Mouse (Mus musculus): Measurements from ENCODE around the gene Iqsec3.

Gene Iqsec3

DNA sequence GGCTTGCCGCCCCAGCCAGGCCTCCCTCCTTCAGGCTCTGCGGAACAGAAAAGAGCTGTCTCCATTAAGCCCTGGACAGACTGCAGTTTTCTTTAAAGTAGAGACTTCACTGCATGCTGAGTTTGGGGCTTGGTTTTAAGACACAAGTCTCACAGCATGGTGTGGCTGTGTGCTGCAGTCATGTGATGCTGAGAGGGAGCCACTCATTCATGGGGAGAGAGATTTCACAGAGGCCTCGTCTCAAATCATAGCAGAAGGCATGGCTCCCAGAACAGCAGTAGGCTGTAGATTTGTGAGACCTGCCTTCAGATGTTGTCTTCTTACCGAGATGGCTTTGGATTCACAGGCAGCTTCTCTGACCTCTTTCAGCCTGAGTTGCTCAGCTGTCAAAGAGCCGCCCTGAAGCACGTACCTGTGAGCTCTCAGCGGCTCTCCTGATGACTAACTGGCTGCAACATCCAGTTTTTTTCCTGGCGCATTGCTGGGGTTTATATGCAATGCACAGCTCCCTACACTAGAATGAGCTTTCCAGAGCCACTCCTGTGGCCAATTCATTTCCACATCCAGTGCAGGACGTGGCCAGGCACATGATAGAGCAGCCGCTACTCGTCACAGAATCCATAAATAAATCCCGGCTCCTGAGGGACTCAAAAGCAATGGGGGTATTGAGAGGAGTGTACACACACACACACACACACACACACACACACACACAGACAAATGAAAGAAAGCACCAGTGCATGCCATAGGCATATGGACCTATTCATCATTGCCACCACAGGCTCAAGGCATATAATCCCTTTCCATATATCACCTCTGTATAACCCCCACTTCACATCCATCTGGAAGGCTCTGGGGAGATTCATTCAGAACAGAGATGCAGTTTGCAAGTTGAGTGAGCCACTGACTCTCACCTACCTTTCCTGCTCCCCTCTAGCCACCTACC, 18.7 kb downstream of the Iqsec3 start:
- no peak for DNase-seq (ENCODE audit: extremely low spot score)

DNA sequence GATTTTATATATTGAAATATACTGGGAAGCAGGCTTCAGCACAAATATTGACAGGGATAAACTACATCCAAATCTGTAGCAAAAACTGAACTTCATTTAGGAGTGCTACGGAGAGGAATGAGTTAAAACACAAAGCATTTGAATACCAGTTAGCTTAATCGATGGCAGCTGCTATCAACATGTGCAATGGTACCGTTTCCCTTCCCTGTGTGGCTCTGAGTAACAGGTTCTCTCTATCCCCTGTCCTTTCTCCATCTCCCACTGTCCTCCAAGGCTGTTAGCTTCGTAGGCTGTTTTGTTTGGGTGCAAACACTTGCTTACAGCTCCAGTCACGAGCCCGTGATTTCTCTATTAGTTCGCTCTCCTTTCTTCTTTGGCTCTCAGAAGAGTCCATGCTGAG, 19.7 kb downstream of the Iqsec3 start:
- DNase-seq (ENCODE audit: extremely low spot score): no peak

DNA sequence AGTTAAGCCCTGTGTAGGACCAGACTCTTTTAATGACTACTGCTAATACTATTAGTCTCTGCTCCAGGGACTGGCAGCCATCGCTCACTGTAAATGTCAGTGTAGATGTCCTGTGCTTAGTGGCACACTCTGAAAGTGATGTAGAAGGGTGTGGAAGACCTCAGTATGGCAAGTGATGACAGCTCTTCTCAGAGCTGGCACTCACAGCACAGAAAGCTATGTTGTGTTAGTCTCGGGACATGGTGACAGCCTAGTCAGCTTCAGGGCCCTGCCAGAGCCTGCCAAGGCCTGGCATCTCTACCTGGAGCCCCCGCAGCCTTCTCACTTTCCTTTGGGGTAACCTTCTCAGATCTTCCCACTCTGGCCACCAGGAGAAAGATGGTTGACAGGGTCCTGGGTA, 21.8 kb downstream of the Iqsec3 start:
- DNase-seq (ENCODE audit: extremely low spot score): no peak

DNA sequence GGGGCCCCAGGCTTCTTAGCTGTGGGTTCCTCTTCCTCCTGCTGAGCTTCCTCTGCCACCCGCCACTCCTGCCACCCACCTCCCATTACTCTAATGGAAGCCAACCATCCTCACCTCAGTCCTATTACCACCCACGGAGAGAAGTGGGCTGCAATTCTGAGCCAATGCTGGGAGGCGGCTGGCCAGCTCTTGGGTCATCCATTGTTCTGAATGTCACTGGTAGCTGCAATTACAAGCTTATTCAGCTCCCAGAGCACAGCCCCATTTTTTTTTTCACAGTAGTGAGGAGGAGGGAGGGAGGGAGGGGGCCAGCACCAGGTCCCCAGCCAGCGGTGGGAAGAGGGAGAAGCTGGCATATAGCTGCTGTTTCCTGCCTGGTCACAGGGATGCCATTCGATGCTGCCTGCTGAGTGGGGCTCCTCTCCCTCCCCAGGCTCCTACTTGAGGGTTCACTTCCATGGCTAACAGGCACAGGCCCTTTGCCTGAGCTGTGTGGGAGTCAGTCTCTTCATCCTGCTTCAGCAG, 32.7 kb downstream of the Iqsec3 start:
- DNase-seq (ENCODE audit: extremely low spot score): no peak

DNA sequence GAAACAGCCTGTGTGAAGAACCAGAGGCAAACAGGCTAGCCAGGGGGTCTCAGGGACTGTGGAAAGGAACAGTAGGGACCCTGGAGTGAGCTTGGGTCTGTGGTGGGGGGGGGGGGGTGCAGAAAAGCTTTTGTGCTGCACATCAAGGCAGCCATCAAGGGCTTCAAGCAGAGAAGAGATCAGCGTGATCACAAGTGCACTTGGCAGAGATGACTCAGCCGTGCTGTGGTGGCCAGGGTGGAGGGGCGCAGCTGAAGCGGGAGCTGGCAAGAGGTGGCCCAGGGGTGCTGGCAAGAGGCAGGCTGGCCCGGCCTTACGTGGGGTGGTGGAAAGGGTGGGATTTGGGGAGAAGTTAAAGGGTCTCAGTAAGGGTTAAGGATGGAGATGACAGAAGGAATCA, 48.6 kb downstream of the Iqsec3 start:
- no peak for DNase-seq (ENCODE audit: extremely low spot score)

DNA sequence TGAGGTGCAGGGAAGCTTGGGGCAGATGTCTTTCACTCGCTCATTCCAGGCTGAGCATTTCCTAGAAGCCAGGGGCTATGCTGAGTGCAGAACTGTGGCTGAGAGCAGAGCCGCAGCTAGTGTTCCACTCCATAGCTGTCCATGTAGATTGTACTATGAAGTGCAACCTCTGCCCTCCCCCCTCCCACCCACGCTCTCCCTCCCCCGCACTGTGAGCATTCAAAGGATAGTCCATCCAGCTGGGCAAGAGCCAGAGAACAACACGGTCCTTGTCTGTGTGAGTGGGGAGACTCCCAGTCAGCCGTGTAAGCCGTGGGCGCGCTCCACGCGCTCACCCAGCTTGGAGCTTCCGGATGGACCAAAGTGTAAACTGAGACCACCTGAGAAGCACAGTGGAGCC, 49.1 kb downstream of the Iqsec3 start:
- no peak for DNase-seq (ENCODE audit: extremely low spot score)

DNA sequence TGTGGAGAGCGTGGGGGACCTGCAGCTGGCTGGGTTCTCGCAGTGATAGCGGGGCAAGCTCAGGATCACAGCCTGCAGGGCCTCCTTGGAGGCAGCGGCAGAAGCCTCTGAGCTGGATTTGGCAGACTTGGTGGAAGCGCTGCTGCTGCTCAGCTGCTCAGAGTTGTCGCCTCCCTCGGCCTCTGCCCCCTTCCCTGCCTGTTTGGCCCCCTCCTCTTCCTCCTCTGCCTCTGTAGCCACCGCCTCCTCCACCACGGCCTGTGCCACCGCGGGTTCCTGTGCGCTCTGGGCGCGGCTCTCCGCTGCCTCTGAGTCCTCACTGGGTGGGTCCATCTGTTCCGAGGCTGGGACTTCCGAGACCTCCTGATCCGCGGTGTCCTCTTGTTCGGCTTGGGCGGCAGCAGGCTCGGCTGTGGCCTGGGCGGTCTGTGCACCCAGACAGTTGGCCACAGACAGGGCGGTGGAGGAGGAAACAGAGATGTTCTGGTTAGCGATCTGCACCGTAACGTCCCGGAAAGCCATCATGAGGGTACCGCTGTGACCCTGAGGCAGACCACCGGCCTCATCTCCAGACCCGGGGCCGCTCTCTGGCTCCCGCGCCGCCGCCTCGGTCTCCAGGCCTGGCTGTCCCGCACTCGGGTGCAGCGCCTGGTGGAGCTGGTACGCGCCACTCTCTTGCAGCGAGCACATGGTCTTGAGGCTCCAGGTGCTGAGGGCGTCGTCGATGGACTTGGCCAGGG, 60.8 kb downstream of the Iqsec3 start:
- DNase-seq (ENCODE audit: extremely low spot score): peak; percentile 49

DNA sequence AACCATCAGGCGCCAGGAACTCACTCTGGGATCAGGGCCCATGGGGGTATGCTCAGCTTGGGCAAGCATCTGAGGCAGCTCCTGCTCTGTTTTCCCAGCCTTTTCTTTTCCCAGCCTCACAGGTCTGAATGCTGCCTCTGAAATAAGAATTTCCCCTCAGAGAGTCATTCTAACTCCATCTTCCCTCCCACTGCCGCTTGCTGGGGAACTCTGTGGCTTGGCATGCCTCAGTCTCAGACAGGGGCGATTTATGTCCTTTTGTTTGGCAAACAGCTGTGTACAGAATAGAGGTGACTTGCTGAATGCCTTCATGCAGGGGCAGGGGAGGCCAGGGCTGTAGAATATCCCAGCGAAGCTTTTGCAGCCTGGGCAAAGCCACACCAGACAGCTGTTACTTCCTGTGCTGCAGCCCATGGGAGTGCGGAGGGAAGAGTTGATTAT, 65.9 kb downstream of the Iqsec3 start:
- DNase-seq (ENCODE audit: extremely low spot score): no peak

DNA sequence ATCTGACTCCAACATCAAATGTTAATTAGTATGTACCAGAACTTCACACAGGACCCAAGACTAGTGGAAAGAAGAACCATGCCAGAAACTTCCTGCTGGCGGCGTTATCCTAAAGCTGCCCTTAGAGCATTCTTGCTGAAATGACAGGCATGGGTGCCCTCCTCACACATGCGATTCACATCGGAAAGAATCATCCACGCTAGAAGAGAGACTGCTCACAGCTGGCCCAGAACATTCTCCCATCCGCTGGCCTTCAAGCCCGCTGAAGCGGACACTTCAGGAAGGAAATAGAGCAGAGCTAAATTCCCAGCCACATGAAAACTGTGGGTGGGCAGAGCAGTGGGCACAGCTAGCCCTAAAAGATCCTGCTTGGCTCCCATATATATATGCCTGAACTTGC, 68.2 kb downstream of the Iqsec3 start:
- DNase-seq (ENCODE audit: extremely low spot score): no peak

DNA sequence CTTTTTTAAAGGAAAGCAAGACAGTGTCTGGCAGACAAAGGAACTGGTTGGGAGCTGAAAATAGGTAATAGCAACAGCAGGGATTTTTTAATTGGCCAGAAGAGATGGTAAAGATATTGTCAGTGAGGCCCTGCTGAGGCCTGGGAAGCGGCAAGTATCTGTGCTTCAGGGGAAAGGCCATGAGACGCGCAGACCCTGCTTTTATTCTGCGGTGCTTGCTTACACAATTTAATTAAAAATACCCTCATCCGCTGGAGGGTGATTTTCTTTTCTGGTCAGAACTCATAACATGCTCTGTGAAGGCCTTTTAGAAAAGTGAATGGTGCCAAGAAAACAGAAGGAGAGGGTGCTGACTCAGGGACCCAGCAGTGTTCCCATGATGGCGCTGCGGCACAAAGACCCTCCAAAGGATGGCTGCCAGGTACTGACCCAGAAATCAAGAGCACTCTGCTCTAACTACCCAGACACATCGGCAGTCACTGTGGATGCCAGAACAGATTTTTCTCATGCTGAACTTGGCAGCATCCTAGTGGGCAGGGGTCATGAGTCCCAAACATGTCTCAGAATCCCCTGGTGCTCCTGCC, 70.7 kb downstream of the Iqsec3 start:
- DNase-seq (ENCODE audit: extremely low spot score): no peak

DNA sequence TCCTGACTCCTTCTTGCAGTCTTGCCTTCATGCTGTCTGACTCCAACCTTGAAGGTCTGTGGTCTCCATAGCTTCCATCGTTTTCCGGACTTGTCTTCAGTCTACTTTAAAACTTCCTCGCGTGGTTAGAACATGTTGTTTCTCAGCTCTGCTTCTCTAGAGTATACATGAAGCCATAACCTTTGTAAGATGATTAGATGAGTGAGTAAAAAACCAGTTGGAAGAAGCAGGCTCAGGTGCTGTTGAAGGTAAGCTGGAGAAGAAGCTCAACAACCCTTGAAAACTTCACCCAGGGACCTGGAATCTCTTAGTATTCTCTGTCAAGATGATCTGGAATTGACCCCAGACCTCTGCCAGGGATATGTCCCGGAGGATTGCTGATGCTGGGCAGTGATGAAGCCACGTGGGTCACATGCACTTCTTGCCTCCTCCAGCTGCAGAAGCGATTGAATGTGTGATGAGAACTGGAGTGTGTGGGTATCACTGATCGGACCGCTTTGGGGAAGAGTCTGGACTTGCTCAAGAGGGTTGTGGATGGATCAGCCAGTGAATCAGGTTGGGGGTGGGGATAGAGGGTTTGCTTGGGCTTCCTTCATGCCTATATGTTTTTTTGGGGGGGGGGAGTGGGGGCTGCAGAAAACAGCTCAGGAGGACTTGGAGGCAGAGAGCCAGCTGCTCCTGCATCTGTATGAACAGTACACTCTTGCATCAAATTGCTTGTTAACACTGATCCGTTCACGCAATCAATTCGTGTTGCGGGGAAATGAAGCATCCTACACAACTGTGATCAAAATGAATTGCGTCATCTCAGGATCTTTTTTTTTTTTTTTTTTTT, 71.4 kb downstream of the Iqsec3 start:
- no peak for DNase-seq (ENCODE audit: extremely low spot score)

DNA sequence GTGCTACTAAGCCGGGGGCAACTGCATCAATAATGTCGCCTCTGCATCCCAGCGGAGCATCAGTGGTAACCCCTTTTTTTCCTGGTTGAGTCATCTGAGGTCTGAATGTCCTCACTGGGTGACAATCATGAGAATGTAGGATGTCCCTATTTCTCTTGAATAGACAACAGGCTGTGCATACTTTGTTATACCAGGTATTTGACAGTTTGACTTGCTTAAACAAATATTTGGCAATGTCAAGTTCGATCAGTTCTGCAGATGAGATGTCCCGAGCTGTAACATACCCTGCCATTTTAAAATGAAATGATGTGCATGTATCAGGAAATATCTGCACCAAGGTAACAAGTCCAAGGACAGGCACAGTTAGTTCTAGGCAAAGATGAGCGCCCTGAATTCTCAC, 72.3 kb downstream of the Iqsec3 start:
- no peak for DNase-seq (ENCODE audit: extremely low spot score)

DNA sequence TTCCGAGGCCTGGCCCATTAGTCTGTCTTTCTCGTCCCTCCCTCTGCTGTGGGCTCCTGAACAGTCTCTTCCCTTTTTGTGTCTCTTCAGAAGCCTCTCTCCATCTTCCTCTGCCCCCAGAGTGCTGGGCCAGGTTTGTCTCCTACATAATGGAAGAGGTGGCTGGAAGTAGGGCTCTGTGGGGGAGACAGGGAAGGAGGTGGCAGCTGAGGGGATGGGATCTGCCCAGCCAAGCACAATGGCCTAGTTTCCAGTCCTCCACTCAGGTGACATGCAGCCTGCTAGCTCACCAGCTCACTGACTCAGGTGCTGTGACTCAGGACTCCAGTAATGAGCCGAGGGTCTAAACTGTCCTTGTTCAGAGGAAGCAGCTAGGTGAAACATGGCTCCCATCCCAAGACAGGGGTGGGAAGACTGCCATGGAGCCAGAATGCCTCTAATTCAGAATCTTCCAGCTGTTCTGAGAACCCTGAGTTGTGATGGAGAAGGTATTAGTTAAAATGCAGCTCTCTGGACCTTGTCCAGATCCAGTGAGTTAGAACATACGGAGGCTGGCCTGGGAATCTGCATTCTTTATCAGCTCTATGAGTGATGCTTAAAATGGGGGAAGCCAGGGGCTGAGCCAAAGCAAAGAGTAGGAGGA, 80.7 kb downstream of the Iqsec3 start:
- DNase-seq (ENCODE audit: extremely low spot score): no peak

DNA sequence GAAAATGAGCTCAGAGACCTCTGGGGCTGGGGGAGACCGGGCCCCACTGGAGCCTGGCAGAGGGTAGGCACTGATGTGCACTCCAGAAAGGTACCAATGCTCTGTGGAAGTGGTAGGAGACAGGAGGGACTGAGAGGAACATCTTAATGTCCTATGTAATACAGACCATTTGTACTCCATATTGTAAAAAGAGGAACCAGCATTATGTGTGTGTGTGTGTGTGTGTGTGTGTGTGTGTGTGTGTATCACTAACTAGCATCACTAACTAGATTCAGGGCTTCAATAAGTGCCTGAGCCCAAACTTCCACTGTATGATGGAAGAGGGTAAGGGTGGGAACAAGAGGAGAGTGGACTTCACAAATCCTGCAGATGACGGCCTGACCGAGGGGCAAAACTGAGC, 88.1 kb downstream of the Iqsec3 start:
- DNase-seq (ENCODE audit: extremely low spot score): no peak

DNA sequence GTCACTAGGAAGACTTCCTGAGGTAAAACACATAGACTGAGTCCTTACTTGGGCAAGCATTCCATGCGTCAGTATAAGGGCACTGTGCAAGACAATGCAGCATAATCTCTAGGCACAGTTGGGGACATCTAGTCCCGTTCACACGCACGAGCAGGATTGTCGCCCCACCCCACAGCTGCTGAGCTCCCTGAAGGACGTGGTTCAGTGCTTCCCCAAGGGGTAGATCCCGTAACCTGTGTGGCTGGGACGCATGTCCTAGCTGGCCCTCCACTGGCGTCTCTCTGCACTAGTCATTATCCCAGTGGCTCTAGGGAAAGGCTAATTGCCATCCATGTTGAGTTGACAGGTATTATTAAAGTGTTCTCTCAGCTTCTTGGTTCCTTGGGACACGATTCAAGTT, 91.4 kb downstream of the Iqsec3 start:
- DNase-seq (ENCODE audit: extremely low spot score): no peak

DNA sequence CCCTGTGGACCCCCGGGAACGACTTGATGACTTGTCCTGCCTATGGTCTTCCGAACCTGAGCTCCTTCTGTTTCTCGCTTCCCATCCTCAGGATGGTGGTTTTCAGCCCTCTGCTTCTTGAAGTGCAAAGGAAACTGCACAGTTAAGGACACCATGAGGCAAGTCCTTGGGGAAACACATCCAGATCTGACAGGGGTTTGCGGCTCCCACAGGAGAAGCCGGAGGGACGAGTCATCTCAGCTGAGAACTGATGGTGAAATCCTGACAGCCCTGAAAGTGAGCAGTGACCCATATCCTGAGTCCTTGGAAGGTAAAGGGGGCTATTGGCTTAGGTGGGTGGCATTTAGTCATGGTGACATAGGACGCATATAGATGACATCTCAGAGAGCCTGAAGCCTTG, 92.9 kb downstream of the Iqsec3 start:
- no peak for DNase-seq (ENCODE audit: extremely low spot score)

DNA sequence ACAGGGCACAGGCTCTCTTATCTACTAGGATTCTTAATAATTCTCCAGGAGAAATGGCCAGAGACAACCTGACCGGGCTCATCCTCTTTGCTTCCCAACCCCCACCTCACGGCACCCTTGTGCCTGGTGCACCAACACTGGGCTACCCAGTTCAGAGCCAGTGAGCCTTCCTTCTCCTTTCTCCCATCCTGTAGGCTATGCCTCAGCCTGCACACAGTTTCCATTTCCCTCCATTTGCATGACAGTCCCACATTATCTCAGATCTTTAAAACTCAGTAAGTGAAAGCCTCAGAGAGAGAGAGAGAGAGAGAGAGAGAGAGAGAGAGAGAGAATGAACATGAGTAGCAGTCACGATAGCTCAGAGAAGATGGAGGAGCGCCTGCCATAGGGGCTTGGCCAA, 95.2 kb downstream of the Iqsec3 start:
- DNase-seq (ENCODE audit: extremely low spot score): no peak

DNA sequence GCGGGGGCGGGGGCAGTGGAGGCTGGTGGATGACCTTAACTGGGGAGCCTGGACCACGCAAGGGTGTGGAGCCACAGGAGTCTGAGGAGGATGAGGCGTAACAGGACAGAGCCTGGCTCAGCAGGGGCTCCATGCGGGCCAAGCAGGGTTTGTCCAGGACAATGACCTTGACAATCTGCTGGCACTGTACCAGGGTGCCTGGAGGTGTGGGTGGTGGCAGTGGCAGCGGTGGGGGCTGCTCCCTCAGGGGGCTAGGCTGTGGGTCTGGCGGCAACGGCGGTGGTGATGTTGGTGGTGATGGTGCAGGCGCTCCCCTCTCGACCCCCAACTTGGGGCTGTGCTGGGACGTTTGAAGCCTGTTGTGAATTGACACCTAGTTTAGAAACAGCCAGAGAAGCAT, 97.3 kb downstream of the Iqsec3 start:
- no peak for DNase-seq (ENCODE audit: extremely low spot score)

DNA sequence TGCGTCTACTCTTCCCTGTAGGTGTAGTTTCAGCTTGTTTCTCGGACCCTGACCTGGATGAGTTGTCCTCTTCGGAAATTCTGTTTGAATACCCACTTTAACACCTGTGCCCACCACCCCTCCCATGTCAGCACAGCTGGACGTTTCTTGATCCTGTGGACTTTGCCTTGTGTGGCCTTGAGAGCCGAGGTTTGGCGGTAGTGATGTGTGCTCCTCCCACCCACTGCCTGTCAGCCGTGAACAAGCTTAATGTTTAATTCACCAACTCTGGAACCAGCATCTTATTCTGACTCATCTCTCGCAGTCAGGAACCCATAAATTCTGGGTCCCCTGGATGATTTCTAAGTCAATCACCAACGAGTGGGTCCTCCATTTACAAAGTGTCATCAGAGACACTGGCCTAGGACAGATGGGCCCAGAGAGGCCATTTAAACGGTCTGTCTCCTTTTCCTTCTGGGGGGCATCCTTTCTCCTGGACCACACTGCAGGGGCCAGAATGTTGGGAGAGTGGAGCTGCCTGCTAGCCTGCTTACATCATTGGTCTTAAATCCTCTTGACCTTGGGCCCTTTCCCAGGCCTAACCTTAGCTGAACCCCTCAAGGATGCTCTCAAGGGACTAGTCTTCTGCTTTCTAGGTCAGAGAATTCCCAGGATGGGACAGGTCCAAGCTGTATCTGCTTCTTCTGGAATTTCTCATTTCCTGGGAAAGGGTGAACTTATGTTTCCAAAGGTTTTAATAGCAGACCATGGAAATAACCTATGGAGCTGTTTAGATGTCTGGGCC, 102.1 kb downstream of the Iqsec3 start:
- DNase-seq (ENCODE audit: extremely low spot score): no peak

DNA sequence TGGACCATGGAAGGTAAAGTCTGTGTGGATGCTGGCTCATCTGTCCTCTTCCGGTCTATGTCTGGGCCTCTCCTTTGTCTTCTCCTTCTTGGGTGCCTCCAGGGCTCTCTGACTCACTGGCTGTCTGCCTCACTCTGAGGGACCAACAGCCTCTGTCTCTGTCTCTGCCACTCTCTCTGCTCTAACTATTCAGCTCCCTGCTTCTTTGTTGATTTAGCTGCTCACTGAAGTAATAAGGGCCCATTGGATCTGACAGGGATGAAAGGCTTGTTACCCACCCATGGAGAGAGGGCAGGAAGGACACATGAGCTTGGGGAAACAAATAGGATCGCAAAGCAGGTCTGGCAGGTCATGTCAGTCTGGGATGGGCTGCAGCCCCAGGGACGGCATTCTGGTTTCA, 106.4 kb downstream of the Iqsec3 start:
- DNase-seq (ENCODE audit: extremely low spot score): peak; percentile 17
